Mouse (Mus musculus) intestine, embryonic 14.5 days (tissue): ENCODE results near the gene Snrk. TPM values are rescaled to one million over a fixed set of nuclear protein-coding genes. Genes with fewer than 3 reads are reported as not detected.
"Not testable (repeated sequence)": the region's sequence is repeated elsewhere in the genome, so short reads cannot be mapped to it uniquely, and the experiment has no call there.

ENCODE experiments used
- ATAC-seq: fragments of 200-750 bp; cut with Nextera tagmentation; replicated peaks from 2 replicates; pipeline ENCODE4 v1.8.0; 2017; ENCODE audit warnings: low read depth, moderate number of reproducible peaks, moderate TSS enrichment, moderate library complexity; ENCODE audit not compliant: low FRiP score, low TSS enrichment
- DNase-seq: peaks from one replicate; pipeline ENCODE4 v3.0.0-alpha.2; 2018; ENCODE audit warnings: low spot score
- H3K27ac ChIP-seq: fragments of 300-500 bp; sonication (generic); 2 replicates; pipeline ENCODE4 v1.5.1; 2014; ENCODE audit warnings: low read depth, mild to moderate bottlenecking, control low read depth
- H3K27me3 ChIP-seq: fragments of 300-500 bp; sonication (generic); replicated peaks from 2 replicates; pipeline ENCODE4 v1.6.1; 2014; ENCODE audit warnings: low read length, control low read depth; ENCODE audit not compliant: control insufficient read depth, insufficient read depth
- H3K36me3 ChIP-seq: fragments of 300-500 bp; sonication (generic); 2 replicates; pipeline ENCODE4 v1.6.1; 2014; ENCODE audit warnings: low read length, control low read depth; ENCODE audit not compliant: control insufficient read depth, insufficient read depth
- H3K4me1 ChIP-seq: fragments of 300-500 bp; sonication (generic); replicated peaks from 2 replicates; pipeline ENCODE4 v1.6.1; 2014; ENCODE audit warnings: low read length, control low read depth, mixed read lengths; ENCODE audit not compliant: control insufficient read depth, insufficient read depth
- H3K4me2 ChIP-seq: fragments of 300-500 bp; sonication (generic); 2 replicates; pipeline ENCODE4 v1.6.1; 2014; ENCODE audit warnings: low read length
- H3K4me3 ChIP-seq: fragments of 300-500 bp; sonication (generic); 2 replicates; pipeline ENCODE4 v1.5.1; 2014; ENCODE audit warnings: low read depth, low read length, control low read depth, mixed read lengths
- H3K9ac ChIP-seq: fragments of 300-500 bp; sonication (generic); 2 replicates; pipeline ENCODE4 v1.6.1; 2014; ENCODE audit warnings: mild to moderate bottlenecking, low read length
- H3K9me3 ChIP-seq: fragments of 300-500 bp; sonication (generic); 2 replicates; pipeline ENCODE4 v1.6.1; 2016; ENCODE audit warnings: low read length, control low read depth; ENCODE audit not compliant: control insufficient read depth
- WGBS: fragments of 180-500 bp; shearing (Covaris S2); extraction: QIAGEN DNeasy Blood & Tissue Kit; methylation state at CpG from one replicate; pipeline ENCODE4 v1.1.7; 2014; 5-methylcytosine and 5-hydroxymethylcytosine counted together
- polyA plus RNA-seq: library from polyadenylated mRNA; unstranded; fragments of >200 nt; fragmentation: Nextera tagmentation; extraction: Ambion mirVana; gene quantifications from 2 replicates; pipeline ENCODE4 v1.2.1, GENCODE M21; 2014

Gene Snrk
- polyA plus RNA-seq, 1 experiment from 2014 or later: 38.3 TPM

DNA sequence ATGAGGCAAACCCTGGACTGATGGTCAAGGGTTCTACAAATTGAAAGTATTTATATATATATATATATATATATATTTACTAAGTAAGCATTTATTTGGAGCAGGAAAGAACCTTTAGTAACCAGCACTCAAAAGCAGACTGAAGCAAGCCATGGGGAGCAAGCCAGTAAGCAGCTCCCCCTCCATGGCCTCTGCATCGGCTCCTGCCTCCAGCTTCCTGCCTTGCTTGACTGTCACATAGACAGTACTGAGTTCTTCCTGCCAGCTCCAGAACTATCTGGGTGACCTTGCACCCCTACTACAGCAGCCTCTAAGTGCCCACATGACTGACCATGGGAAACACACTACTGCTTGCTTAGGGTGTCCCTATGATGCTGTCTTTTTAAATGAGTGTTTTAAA, 35.4 kb downstream of the Snrk start:
- H3K9me3 ChIP-seq: 0 out of 2 replicates have a peak, but pooled peaks cover 3% of the 10 kb centered on the region
- peaks cover 14% of the 10 kb centered on the region for H3K36me3 ChIP-seq
- DNase-seq (no peak), ATAC-seq (no peak)
- no peak overlapping the region for H3K27ac ChIP-seq
- no peak overlapping the region for H3K9ac ChIP-seq
- H3K4me3 ChIP-seq: no peak overlapping the region
- no peak overlapping the region for H3K4me2 ChIP-seq
- H3K27me3 ChIP-seq: no peaks in the 10 kb centered on the region
- 0 out of 2 replicates have a peak, but pooled peaks cover 2% of the 10 kb centered on the region for H3K4me1 ChIP-seq
- WGBS: 81% methylated on average over 1 of the region's 1 CpGs

DNA sequence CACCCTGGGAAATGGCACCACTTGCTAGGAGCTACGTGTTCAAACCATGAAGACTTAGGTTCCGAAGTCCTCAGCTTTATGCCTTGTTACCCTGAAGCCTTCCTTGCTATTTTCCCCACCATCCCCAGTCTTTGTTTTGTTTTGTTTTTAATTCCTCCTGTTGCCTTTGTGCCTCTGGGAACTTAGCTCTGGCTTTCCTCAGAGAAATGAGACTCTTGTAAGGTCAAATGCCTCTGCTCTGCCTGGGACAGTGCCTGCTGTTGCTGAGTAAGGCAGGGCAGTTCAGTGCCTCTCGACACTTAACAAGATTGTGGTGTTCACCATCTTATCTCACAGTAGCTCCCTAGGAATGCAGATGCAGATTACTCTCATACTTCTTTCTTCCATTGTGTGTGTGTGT, 36.4 kb downstream of the Snrk start:
- H3K4me3 ChIP-seq: no peak overlapping the region
- no peak overlapping the region for H3K4me2 ChIP-seq
- 79% methylated on average over 3 of the region's 3 CpGs for WGBS
- ATAC-seq (no peak), DNase-seq (no peak)
- H3K36me3 ChIP-seq: peaks cover 23% of the 10 kb centered on the region
- no peak overlapping the region for H3K27ac ChIP-seq
- no peaks in the 10 kb centered on the region for H3K27me3 ChIP-seq
- H3K4me1 ChIP-seq: no peaks in the 10 kb centered on the region
- H3K9me3 ChIP-seq: 0 out of 2 replicates have a peak, but pooled peaks cover 3% of the 10 kb centered on the region
- no peak overlapping the region for H3K9ac ChIP-seq

DNA sequence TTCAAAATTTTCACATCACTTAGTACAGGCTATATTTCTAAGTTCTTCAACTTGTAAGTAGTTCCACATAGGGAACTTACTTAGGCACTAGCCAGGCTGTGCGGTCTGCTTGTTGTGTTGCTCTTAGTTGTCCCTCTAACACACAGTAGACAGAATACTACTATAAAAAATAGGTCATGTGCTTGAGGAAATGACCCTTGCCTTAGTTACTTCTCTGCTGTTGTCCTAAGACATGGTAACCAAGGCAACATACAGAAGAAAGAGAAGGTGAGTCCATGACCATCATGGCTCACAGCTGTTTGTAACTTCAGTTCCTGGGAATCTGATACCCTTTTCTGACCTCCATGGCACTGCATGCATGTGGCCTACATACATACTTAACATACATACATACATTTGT, 38.1 kb downstream of the Snrk start:
- ATAC-seq (no peak), DNase-seq (no peak)
- Histone ChIP-seq H3K4me1 (no peaks in the 10 kb centered on the region), H3K4me2 (no peak overlapping the region), H3K36me3 (peaks cover 36% of the 10 kb centered on the region), H3K4me3 (no peak overlapping the region), H3K9me3 (0 out of 2 replicates have a peak, but pooled peaks cover 3% of the 10 kb centered on the region), H3K27me3 (no peaks in the 10 kb centered on the region), H3K9ac (no peak overlapping the region), H3K27ac (no peak overlapping the region)
- 100% methylated on average over 1 of the region's 1 CpGs for WGBS

DNA sequence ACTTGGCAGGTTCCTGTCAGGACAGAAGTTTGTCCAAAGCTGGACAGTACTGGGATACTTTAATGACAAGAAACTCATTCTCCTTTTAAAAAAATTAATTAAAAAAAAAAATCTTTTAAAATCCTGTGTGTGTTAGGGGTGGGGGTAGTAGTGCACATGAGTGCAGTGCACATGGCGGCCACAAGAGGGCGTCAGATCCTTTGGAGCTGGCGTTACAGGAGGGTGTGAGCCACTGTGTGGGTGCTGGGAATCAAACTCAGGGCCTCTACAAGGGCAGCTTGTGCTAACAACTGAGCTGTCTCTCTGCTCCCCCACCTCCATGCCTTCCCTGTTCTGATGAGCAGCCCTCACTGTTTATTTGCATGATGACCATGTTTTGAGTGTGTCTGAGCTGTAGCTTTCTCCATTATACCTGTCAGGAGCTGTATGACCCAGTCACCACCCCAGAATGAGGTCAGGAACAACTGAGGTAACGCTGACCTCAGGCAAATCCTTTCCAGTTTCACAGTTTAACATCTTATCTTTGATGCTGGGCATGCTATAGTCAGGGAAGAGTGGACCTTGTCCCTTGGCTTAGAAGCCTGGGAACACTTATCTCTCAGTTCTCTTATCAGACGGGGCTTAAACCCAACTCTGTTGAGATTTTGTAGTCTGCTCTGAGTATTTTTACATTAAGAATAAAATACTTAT, 39.5 kb downstream of the Snrk start:
- Histone ChIP-seq H3K27ac (no peak overlapping the region), H3K4me2 (no peak overlapping the region), H3K27me3 (no peaks in the 10 kb centered on the region), H3K36me3 (peaks cover 46% of the 10 kb centered on the region), H3K4me3 (no peak overlapping the region), H3K9me3 (0 out of 2 replicates have a peak, but pooled peaks cover 3% of the 10 kb centered on the region), H3K9ac (no peak overlapping the region), H3K4me1 (no peaks in the 10 kb centered on the region)
- WGBS: 81% methylated on average over 5 of the region's 5 CpGs
- ATAC-seq: 0 out of 2 replicates have a peak, but pooled peaks have one; percentile 32
- DNase-seq: no peak

DNA sequence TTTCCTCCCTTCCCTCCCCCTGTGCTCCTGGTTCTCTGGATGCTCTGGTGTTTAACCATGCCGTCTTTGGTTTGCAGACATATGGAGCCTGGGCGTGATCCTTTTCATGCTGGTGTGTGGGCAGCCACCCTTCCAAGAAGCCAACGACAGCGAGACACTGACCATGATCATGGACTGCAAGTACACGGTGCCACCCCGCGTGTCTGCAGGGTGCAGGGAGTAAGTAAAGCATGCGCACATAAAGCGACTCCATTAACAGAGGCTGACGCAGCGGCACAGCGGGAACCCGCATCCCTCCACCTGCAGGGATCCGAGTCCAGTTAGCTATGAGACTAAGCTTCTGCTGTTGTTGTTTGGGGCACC, 40.0 kb downstream of the Snrk start:
- Histone ChIP-seq H3K4me2 (no peak overlapping the region), H3K9ac (no peak overlapping the region), H3K27me3 (no peaks in the 10 kb centered on the region), H3K27ac (no peak overlapping the region), H3K9me3 (0 out of 2 replicates have a peak, but pooled peaks cover 3% of the 10 kb centered on the region), H3K4me1 (no peaks in the 10 kb centered on the region), H3K4me3 (no peak overlapping the region), H3K36me3 (peaks cover 44% of the 10 kb centered on the region)
- WGBS: 93% methylated on average over 14 of the region's 14 CpGs
- ATAC-seq (no peak), DNase-seq (no peak)

DNA sequence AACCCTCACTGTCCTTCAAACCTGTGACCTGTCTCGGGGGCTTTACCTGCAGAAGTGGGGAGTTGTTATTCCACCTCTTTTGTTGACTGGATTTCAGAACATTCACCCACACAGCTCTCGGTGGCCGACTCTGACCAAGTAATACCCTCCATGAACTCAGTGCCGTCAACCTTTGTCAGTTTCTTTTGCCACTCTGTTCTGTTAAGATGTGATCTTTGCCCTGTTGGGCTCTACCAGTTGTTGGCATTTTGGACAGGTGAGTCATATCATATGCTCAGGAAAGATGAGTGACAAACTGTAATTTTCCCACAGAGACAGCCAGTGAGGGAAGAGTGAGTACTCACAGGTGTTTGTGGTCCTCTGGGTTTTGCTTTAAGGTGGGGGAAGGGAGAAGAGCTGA, 47.5 kb downstream of the Snrk start:
- ATAC-seq (no peak), DNase-seq (no peak)
- Histone ChIP-seq H3K4me3 (no peak overlapping the region), H3K4me1 (no peaks in the 10 kb centered on the region), H3K4me2 (no peak overlapping the region), H3K27me3 (no peaks in the 10 kb centered on the region), H3K27ac (no peak overlapping the region), H3K36me3 (peaks cover 63% of the 10 kb centered on the region), H3K9ac (no peak overlapping the region), H3K9me3 (no peaks in the 10 kb centered on the region)
- WGBS: 93% methylated on average over 4 of the region's 4 CpGs

DNA sequence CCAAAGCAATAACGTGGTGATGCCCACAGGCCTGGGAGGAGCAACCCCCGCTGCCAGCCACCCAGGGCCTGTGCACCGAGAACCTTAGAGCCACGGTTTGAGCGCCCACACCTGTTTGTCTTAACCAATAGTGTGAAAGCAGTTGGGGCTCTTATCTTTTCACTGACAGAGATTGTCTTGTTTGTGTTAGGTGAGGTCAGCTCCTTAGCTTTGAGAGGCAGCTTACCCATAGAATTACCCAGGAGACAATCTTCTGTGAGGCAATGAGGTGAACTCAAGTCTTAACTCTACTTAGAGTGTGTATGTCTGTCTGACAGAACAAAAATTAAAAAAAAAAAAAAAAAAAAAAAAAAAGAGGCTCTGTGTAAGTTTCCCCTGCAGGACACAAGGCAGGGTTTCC, 50.7 kb downstream of the Snrk start:
- not testable (repeated sequence) for H3K27me3 ChIP-seq, H3K9ac ChIP-seq, H3K4me3 ChIP-seq, H3K4me1 ChIP-seq, H3K9me3 ChIP-seq, ATAC-seq, DNase-seq, H3K27ac ChIP-seq, H3K4me2 ChIP-seq
- peaks cover 56% of the 10 kb centered on the region for H3K36me3 ChIP-seq
- 77% methylated on average over 5 of the region's 5 CpGs for whole genome bisulfite sequencing

DNA sequence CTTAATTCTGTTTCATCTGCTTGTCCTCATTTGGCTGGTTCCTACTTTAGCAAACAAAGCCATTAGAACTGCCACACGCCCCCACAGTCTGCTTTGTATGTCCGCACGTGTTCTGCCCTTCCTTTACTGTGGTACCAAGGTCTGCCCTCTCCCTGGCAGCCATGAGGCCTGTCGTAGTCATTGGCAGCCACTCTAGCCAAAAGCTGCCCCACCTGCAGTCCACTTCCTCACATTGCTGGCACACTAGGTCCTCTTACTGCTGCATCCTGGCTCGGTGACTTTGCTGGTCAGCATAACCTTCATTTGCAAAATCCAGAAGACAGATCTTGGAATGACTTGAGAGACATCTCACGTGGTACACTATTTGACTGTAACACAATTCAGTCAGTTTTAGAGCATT, 52.8 kb downstream of the Snrk start:
- ATAC-seq: no peak

DNA sequence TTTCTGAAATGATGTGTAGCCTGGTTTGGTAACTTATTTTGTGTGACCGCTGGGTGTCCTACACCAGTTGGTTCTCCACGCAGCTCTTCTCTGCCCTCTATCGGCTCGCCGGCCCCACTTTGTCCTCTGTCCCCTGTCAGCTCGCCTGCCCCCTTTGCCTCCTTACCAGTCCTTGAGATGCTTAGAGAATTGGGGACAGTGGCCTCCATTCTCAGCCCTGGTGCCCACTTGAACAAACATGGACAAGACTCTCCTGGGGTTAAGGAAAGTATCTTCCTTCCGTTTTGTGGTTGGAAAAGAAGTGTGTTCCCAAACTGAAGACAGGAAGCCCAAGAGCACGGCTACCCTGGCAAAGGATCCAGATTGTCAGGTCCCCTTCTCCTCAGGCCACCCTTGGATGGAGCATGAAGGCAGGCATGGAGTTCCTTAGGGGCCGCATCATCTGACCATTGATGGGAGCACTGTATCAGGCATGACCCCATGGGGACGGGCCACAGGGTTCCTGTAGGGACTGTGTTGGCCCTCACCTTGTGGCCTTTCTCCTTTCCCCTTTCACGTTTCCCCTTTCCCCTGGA, 55.6 kb downstream of the Snrk start:
- ATAC-seq (no peak), DNase-seq (no peak)
- H3K9me3 ChIP-seq: no peaks in the 10 kb centered on the region
- no peak overlapping the region for H3K9ac ChIP-seq
- H3K27me3 ChIP-seq: no peaks in the 10 kb centered on the region
- no peak overlapping the region for H3K4me3 ChIP-seq
- H3K4me2 ChIP-seq: no peak overlapping the region
- WGBS: 86% methylated on average over 11 of the region's 11 CpGs
- peaks cover 15% of the 10 kb centered on the region for H3K36me3 ChIP-seq
- H3K27ac ChIP-seq: no peak overlapping the region
- H3K4me1 ChIP-seq: peaks cover 3% of the 10 kb centered on the region

More for the DNA sequence above, 52.8 kb downstream of the Snrk start:
- H3K27ac ChIP-seq: no peak overlapping the region
- no peak overlapping the region for H3K9ac ChIP-seq
- no peak for DNase-seq
- H3K36me3 ChIP-seq: peaks cover 37% of the 10 kb centered on the region
- 93% methylated on average over 6 of the region's 6 CpGs for WGBS
- no peaks in the 10 kb centered on the region for H3K27me3 ChIP-seq
- no peak overlapping the region for H3K4me2 ChIP-seq
- no peaks in the 10 kb centered on the region for H3K4me1 ChIP-seq
- no peaks in the 10 kb centered on the region for H3K9me3 ChIP-seq
- no peak overlapping the region for H3K4me3 ChIP-seq
